Mouse (Mus musculus) adrenal gland, postnatal 0 days (tissue): ENCODE measurements around the gene H2-Q6. TPM values are rescaled to one million over a fixed set of nuclear protein-coding genes. Genes with fewer than 3 reads are reported as not detected.

Experiments used
- polyA plus RNA-seq: library from polyadenylated mRNA; unstranded; fragments of >200 nt; fragmentation: Nextera tagmentation; extraction: Ambion mirVana; gene quantifications from 2 replicates; pipeline ENCODE4 v1.2.1, GENCODE M21; 2015

Gene H2-Q6
- polyA plus RNA-seq, result 0.16 and 1.2 TPM in 2 replicates

GRCm38 (mm10) chr17:35424624-35425416 is at the start of gene H2-Q6:
H2-Q6 (plus strand) TSS chr17:35424850.

GRCm38 (mm10) chr17:35379369-35379728 is 45.3 kb upstream of the H2-Q6 start, which contains the start of gene H2-Q4:
H2-Q4 (plus strand) TSS chr17:35379617.

GRCm38 (mm10) chr17:35438885-35439284 is 14.2 kb downstream of the H2-Q6 start, which contains the start of gene H2-Q7:
H2-Q7 (plus strand) TSS chr17:35439155.

GRCm38 (mm10) chr17:35469842-35470751 is 45.4 kb downstream of the H2-Q6 start, which contains the start of gene H2-Q10:
H2-Q10 (plus strand) TSS chr17:35470089.

Other genes with a start within 250 kb of the H2-Q6 start
- 28.3 and 48.7 TPM in 2 replicates for gene Aif1, start 248.8 kb upstream of the H2-Q6 start, polyA plus RNA-seq
- 25.5 and 35.9 TPM in 2 replicates for gene Lst1, start 236.4 kb upstream of the H2-Q6 start, polyA plus RNA-seq
- gene Ltb, start 230.4 kb upstream of the H2-Q6 start, polyA plus RNA-seq, result 2.1 and 4.4 TPM in 2 replicates
- gene Tnf, start 222.8 kb upstream of the H2-Q6 start, polyA plus RNA-seq, result 0.26 and 0.39 TPM in 2 replicates
- 0.09 and 0.25 TPM in 2 replicates for gene Lta, start 219.5 kb upstream of the H2-Q6 start, polyA plus RNA-seq
- gene Gm16181, start 204.0 kb upstream of the H2-Q6 start, polyA plus RNA-seq, result 0.37 TPM in 1 of 2 replicates, not detected in the other
- 9.4 and 13.5 TPM in 2 replicates for gene Atp6v1g2, start 191.2 kb upstream of the H2-Q6 start, polyA plus RNA-seq
- 15.2 and 18.3 TPM in 2 replicates for gene Nfkbil1, start 189.1 kb upstream of the H2-Q6 start, polyA plus RNA-seq
- gene Ddx39b, start 183.1 kb upstream of the H2-Q6 start, polyA plus RNA-seq, result 140 and 197 TPM in 2 replicates
- 191 and 238 TPM in 2 replicates for gene H2-D1, start 162.1 kb upstream of the H2-Q6 start, polyA plus RNA-seq
- 0.07 and 0.44 TPM in 2 replicates for gene H2-Q1, start 104.4 kb upstream of the H2-Q6 start, polyA plus RNA-seq
- 0.69 and 2.1 TPM in 2 replicates for gene H2-Q2, start 82.6 kb upstream of the H2-Q6 start, polyA plus RNA-seq
- 6.1 and 9.2 TPM in 2 replicates for gene H2-Q4, start 45.2 kb upstream of the H2-Q6 start, polyA plus RNA-seq
- gene H2-Q7, start 14.3 kb downstream of the H2-Q6 start, polyA plus RNA-seq, result 2.4 and 3.1 TPM in 2 replicates
- 14.6 and 17.7 TPM in 2 replicates for gene H2-Q10, start 45.2 kb downstream of the H2-Q6 start, polyA plus RNA-seq
- 0.14 TPM in 1 of 2 replicates, not detected in the other for gene Pou5f1, start 81.2 kb downstream of the H2-Q6 start, polyA plus RNA-seq
- gene Tcf19, start 92.0 kb downstream of the H2-Q6 start, polyA plus RNA-seq, result 30.0 and 31.1 TPM in 2 replicates
- gene Cchcr1, start 92.2 kb downstream of the H2-Q6 start, polyA plus RNA-seq, result 7.5 and 8.1 TPM in 2 replicates
- not detected in 2 replicates for gene Psors1c2, start 108.4 kb downstream of the H2-Q6 start, polyA plus RNA-seq
- 0.32 and 0.65 TPM in 2 replicates for gene Cdsn, start 127.3 kb downstream of the H2-Q6 start, polyA plus RNA-seq
- gene 2300002M23Rik, start 142.6 kb downstream of the H2-Q6 start, polyA plus RNA-seq, result 0.16 TPM in 1 of 2 replicates, not detected in the other
- 0.46 TPM in 2 replicates for gene Sfta2, start 176.7 kb downstream of the H2-Q6 start, polyA plus RNA-seq
- gene Gm9573, start 201.8 kb downstream of the H2-Q6 start, polyA plus RNA-seq, result not detected in 2 replicates
- gene Mucl3, start 218.8 kb downstream of the H2-Q6 start, polyA plus RNA-seq, result 0.30 and 2.9 TPM in 2 replicates
- gene Vars2, start 242.7 kb downstream of the H2-Q6 start, polyA plus RNA-seq, result 6.7 and 11.2 TPM in 2 replicates
- gene Gtf2h4, start 248.9 kb downstream of the H2-Q6 start, polyA plus RNA-seq, result 18.4 and 28.4 TPM in 2 replicates